Mouse (Mus musculus): ENCODE data around the gene Tmeff1.

The Tmeff1 gene

DNA sequence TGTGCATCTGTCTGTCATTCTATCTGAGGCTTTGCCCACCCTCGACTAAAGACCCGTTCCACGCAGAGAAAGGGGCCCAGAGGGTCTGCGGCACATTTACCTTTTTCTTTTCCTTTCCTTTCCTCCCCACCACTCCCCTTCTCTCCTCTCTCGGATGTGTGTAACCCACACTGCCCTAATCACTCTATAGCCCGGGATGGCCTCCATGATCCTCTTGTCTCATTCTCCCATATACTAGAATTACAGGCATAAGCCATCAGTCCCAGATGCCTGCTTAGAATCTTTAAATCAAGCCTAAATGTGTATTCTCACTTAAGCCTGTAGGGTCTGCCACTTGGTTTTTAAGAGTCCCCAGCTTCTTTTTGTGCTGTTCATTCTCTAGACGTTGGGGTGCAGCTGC, 8.6 kb upstream of the Tmeff1 start:
- no peak for DNase-seq

DNA sequence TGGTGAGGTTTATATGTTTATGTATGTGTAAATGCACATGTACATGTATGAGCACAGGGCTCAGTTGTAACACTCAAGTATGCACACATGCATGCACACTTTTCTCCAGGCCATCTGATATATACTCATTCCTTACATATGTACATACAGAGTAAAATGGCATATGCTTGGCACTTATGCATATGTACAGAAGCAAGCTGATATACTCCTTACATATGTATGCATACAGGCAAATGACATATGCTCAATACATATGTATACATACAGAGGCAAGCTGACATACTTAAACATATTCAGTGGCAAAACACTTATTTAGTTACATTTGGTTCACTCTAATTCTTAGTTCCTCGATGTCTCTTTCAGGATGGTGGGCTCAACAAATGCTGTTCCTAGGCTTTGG, 7.1 kb upstream of the Tmeff1 start:
- no peak for DNase-seq

DNA sequence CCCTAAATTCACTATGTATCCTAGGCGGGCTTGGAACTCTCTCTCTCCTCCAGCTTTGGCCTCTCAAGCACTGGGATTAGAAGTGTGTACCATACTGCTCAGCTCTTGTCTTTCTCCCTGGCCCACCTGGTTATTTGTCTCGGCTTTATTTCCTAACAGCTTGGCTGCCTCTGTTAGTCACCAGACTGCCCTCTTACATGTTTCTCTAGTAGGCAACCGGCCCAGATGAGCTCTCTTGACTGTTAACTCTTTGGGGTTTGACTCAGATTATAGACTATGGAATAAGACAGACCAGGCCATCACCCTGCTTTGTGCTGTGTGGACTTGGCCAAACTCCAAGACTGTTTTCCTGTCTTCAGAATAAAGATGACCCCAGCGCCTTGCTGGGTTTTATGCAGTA, 6.6 kb upstream of the Tmeff1 start:
- no peak for DNase-seq

DNA sequence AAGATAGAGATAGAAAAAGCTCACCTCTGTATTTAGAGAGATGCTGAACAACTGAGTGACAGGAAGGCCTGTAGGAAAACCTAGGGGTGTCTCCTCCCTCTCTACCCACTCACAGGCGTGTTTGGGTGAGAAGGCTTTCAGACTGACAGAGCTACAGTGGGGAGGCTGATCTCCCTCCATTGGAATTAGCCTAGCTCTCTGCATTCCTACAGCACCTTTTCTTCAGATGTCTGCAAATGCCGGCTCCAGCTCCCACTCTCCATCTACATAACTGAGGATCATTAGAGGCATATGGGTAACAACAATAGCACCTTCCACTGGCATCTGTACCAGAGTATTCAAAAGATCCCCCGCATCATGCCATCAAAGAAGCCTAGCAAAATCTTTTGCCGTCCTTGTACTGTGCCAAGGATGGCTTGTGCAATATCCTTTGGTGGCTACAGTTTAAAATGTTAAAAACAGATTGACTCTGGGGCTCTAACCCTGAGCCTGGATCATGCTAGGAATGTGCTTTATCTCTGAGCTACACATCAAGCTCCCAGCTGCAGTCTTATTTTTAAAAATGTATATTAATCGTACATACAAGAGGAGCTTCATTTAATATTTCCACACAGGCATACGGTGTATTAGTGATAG, 5.4 kb upstream of the Tmeff1 start:
- no peak for DNase-seq

DNA sequence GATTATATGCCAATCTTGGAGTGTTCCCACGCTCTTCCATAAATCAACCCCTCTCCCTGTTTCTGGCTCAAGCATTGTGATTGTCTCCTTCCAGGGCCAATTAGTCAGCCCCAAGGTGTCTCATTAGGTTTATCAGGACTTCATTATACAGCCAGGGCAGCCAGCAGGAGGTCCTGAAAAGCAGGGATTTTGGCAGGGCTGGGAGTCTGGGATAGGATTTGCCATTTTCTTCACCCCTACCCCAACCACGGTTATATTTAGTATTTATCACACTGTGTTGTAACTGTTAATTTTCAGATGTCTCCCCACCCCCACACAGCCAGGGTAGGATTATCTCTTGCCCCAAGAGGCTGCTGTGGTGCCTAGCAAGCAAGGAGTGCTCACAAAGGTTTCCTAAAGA, 3.8 kb upstream of the Tmeff1 start:
- no peak for DNase-seq

DNA sequence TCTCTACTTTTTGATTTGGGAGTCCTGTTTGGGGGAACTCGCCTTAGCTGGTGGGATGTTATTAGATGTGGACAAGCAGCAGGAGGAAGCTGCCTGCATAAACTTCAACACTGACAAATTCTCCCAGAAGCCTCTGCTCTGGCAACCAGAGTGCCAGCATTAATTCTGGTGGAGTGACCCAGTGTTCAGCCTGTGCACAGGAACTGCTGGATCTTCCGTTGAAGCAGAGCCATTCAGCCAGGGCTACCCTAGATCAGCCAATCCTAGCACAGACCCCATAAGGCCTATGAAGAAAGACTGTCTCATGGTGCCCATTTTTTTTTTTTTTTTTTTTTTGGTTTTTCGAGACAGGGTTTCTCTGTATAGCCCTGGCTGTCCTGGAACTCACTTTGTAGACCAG, 3.0 kb upstream of the Tmeff1 start:
- no peak for DNase-seq

DNA sequence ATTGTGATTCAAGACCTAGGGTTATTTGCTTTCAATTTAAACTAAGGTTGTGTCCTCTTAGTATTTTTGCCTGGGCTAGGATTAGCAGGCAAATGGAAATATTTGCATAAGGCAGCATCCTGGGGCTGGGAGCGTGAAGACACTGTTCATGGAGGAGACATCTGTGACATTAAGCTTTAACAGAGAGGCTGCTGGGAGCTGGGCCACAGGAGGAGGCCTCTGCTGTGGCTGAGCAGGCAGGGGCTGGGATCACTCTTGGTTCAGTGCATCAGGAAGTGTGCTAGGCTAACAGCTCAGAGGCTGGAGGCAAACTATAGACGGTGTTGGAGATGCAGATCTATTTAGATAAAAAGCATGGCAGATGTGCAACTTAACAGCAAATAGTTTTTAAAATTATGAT, 2.0 kb upstream of the Tmeff1 start:
- no peak for DNase-seq

DNA sequence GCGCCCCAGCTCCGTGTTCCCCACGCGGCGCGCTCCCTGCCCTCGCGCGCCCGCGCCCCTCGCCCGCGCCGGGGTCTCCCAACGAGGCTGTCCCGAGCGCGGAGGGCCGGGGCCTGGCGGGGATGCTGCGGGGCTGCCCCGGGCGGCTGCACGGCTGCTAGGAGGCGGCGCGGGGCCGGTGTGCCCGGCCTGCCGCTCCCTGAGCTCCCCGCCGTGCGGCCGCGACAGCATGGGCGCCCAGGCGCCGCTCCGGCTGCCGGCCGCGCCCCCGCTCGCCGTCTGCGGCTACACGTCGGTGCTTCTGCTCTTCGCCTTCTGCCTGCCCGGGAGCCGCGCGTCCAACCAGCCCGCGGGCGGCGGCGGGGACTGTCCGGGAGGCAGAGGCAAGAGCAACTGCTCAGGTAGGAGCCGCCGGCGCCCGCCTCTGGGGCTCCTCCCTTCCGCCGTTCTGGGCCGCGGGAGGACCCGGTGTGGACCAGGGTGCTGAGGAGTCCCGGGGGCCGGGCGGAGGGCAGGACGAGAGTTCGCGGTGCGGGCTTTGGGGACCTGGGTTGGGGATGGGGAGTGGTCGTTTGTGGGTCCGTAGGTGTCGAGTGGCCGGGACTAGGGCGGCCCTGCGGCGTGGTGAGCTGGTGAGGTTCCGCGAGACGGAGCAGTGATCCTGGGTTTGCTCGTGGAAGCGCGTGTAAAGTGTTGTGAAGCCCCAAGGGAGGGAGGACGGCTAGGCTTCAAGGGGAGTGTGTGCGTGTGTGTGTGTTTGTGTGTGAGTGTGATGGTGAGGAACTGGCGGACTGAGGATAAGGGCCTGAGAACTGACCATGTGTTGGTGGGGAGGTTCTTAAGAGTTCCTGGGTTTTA, 496 bp downstream of the Tmeff1 start:
- DNase-seq: peak; percentile 62 to 76

DNA sequence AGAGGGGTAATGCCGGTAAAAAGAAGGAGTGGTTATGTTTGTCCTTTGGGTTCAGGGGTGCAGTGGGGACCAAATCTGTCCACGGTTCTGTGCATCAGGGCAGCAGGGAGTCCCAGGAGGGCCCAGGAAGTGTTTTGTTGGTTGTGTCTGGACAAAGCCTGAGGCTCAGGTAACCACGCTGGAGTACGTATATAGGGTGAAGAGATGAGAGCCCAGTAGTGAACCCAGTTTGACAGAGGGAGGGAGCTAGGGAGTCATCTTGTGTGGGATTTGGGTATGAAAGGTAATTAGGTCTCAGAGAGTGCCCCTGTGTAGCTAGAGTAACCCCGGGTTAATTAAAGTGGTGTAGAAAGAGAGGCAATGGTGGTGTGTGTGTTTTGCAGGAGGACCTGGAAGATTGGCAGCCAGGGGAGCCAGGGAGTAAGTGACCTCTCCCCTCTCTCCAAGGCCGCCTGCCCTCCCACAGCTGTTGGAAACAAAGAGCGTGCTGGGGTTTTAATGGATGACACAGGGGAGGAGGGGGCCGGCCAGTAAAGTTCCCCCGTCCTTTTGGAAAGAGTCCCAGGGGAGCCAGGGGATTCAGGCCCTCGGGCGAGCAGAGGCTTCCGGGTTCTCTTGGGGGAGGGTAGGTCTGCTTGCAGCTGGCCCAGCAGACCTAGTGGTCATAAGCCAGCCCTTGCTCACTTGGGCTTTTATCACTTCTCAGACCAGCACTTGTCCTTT, 1.3 kb downstream of the Tmeff1 start:
- DNase-seq: peak; percentile 37 to 53

DNA sequence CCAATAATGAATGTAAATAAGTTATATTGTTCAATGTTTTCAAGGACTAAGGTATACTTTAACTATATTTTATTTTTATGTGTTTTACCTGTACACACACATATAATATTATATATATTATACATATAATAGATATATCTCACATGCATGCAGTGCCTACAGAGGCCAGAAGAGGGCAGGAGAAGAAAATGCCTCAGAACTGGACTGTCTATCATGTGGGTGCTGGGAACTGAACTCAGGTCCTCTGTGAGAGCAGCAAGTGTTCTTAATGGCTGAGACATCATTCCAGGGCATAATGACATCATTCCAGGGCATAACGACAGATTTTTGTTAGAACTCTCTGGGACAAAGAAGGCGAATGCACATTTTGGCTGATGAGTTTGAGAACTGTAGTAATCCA, 2.6 kb downstream of the Tmeff1 start:
- no peak for DNase-seq

DNA sequence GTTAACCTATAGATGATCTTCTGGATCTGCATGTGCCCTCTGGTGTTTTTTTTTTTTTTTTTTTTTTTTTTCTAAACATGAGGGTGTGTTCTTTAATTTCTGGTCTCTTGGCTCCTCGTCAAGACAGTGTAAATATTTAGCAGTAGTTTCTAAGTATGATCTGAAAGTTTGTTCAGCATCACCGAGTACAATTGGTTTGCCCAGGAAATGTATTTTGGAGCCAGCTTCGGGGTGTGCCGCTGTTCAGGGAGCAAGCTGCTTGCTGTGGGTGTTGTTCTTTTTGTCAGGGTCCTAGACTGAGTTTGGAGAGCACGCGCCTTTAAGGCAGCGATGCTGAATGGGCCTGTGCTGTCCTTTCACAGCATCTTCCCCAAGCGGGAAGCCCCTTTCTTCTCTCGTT, 3.6 kb downstream of the Tmeff1 start:
- DNase-seq: peak; percentile 58 to 77

DNA sequence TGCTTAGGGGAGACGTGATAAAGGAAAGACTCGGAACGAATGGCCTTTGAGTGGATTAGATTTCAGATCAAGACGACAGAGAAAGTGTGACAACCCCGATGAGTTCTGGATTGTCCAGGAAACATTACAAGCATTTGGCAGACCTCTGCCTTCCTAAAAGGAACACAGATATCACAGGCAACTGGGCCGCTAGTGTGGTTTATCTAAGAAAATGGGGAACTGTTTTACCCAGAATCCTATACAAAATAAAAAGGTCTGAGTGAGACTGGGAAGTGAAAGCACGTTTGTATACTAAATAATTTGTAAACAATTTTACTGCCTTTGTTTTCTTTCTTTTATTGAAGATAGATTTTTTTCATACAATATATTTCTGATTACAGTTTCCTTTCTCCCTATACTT, 5.9 kb downstream of the Tmeff1 start:
- no peak for DNase-seq

DNA sequence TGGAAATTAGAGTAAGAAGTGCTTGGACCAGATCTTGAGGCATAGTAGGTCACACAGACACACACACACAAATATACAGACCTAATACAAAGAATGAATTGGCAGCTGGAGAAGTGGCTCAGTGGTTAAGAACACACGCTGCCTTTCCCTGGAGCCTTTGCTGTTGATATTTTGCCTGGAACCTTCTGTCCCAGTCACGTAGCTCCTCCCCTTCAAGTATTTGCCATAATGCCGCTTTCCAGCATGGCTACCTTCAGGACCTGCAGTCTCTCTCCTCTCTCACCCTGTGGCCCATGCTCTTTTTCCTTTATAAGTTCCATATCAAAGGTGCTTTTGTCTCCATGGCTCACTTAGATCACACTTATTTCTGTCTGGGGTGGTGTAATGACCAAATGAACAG, 6.4 kb downstream of the Tmeff1 start:
- DNase-seq: no peak

DNA sequence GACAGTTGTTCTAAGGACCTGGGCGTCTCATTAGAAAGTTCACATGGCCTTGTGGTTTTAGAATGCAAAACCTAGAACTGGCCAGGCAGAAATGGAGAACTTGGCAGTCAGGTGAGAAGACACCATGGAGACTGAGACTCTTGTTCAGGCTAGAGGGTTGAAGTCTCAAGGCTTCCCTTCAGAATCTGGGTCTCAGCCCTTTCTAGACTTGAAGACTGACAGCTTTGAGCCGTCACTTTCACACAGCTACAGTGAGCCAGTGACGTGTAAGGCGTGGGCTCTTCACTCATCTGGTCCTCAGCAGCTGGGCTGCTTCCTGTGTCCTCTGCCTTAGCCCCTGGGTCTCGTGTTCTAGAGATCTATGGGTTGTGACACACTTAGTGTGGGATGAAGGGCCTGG, 7.4 kb downstream of the Tmeff1 start:
- DNase-seq: no peak

DNA sequence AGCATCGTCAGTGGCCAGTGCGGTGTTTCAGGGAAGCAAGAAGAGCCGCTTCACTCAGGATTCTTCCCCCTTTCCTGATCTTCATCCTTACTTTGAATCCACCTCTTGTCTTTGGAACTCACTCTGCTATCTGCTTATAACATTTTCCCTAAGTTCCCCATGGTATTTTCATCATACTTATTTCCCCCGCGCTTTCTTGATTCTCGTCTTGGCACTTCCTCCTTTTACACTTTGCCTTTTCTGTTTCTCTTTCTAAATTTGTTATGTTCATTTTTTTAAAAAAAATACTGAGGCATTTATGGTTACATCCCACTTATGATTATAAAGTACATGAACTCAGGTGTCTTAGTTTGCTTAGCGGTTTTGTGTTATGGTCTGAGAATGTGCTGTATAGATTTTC, 7.9 kb downstream of the Tmeff1 start:
- DNase-seq: no peak

DNA sequence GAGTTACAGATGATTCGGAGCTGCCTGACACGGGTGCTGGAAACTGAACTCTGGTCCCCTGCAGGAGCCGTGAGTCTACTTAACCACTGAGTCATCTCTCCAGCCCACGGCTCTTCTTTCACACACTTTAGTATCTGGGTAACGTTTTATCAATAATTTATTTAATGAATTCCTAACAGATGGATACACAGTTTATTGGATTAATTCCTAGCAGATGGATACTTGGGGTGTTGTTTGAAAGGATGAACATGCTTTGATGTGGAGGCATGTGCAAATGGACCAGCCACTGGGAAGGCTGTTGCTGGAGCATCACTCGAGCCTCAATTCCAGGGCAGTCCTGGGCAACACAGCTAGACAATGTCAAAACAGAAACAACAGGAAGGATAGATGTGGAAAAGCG, 11.1 kb downstream of the Tmeff1 start:
- DNase-seq: no peak

DNA sequence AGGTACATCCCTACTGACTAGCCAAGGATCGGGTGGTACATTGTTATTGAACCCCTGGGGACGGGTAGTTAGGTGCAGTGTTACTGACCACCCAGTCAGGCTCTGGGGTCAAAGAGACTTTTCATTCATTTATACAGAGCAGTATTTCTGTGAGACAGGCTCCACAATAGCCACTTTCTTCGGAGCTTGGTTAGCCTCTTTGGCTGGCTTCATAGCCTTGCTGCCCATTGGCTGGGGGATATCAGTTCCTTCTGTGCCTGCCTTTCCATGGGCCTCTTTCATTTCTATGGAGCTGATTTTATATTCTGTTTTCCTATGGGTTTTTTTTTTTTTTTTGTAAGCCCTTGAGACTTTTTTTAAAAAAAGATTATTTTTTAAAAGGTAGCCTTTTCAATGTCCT, 20.7 kb downstream of the Tmeff1 start:
- DNase-seq: no peak

DNA sequence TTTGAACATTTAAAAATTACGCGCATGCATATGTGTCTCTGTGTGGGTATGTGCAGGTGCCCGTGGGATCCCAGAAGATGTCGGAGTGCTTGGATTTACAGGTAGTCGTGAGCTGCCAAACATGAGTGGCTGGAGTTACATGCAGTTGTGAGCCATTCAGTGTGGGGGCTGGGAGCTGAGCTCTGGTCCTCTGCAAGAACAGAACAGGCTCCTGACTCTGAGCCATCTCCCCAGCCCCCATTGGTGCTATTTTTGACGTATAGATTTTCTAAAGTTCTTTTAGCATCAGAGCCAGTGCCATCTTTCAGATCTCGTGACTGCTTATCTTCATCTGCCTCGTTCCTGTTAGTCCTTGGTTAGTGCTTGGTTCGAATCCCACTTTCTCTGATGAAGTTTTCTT, 24.5 kb downstream of the Tmeff1 start:
- DNase-seq: no peak

DNA sequence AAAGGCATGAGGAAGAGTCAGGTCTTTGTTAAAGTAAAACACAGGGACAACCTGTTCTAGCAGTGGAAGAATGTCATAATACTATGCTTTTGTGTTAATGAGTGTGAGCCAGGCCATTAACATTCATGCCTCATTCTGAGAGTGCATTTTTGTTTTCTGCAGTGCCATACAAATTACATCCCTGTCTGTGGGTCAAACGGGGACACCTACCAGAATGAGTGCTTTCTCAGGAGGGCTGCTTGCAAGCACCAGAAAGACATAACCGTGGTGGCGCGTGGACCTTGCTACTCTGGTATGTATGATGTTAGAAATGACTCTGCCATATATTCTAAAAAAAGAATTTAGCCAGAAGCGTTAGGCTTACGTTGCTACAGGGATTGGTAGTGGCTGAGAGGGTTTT, 25.3 kb downstream of the Tmeff1 start:
- DNase-seq: no peak

DNA sequence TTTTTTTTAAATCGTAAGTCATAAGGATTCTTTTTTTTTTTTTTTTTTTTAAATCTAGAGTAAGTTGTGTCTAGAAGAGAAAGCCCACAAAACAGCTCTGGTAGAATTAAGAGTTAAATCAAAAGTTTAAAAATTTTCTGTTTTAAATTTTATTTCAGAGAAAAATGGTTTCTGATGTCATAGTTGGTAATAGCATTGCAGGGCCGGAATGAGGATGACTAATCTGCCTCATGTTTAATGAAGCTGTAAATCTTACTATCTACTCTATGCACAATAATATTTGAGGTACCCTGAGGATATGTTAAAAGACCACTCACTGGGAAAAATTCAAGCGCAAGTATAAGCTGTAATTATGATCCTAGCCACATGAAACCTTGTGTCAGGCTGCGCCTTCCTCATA, 30.5 kb downstream of the Tmeff1 start:
- no peak for DNase-seq

DNA sequence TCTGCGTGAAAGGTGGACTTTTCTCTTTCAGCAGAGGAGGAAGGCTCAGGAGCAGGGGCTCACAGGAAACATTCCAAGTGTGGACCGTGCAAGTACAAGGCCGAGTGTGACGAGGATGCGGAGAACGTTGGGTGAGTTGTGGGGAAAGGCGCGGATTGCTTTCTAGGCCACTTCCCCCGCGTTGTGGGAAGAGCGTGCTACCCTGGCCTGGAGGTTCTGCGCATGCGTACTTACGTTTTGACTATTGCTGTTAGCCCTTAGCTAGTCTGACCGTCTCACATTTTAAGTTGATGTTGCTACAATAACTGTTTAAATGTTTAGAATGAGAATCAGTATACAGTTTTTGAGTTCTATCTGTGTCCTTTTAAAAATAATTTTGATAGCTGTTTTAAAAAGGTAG, 32.2 kb downstream of the Tmeff1 start:
- no peak for DNase-seq

DNA sequence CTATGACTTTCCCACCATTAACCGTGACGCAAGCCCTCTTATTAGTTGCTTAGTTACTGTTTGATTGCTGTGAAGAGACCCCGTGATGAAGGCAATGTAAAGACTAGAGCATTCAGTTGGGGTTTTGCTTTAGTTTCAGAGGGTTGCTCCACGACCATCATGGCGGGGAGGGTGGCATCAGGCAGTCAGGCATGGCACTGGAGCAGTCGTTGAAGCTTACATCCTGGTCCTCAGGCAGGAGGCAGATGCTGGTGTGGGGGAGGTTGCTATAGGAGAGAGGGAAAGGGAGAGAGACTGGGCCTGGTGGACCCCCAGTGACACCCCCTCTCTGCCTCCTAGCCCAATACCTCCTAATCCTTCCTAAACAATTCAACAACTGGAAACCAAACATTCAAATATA, 35.1 kb downstream of the Tmeff1 start:
- DNase-seq: no peak

DNA sequence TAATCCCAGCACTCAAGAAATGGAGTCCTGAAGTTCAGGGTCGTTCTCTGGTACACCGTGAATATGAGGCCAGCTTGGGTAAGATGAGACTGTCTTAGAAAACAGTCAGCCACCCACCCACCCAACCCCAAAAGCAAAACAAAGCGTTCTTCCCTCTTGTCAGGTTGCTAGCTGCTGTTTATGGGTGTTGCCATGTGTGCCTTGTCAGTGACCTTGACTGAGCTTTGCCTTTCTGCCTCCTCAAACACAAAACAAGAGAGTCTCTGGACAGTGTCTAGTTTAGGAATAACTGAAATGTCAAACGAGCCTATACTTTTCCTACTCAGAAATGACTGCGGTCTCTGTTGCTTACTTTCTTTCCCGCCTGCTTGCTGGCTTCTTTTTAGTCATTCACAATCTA, 37.3 kb downstream of the Tmeff1 start:
- no peak for DNase-seq

DNA sequence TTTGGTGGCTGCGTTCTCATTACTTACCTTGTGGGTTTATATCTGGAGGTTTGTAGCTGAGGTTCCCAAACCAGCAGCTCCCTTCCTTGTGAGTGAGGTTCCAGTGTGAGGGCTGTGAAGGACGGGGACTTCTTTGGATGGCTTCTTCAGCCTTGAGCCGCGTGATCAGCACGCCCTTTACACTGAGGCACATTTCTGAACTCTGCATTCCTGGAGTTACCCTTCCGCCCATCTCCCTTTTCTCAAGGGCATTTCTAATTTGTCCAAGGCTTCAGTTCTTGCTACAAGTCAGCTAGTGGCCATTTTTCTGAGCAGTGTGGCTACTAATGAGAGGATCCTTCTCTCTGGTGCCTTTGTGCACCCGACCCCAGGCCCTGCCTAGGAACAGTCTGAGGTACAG, 38.0 kb downstream of the Tmeff1 start:
- DNase-seq: no peak

Data from lung, postnatal 4 days (tissue).